Mouse (Mus musculus): ENCODE measurements around the gene Pax6. TPM values are rescaled to one million over a fixed set of nuclear protein-coding genes. Genes with fewer than 3 reads are reported as not detected.

Gene Pax6
- polyA plus RNA-seq, 1 experiment, result 63.3 TPM

- TF ChIP-seq CTCF (IDR thresholded peaks at IDR 0.05; ENCODE audit: borderline replicate concordance, extremely low read depth, insufficient read depth, insufficient read length), result no peak
- TF ChIP-seq POLR2A (IDR thresholded peaks at IDR 0.05; ENCODE audit: borderline replicate concordance, extremely low read depth, insufficient read depth, insufficient read length, poor library complexity, severe bottlenecking), result no peak
- DNase-seq (ENCODE audit: low read depth), result no peak
Measured at GRCm38 (mm10) chr2:105702586-105702985, 33.9 kb downstream of the Pax6 start.

GRCm38 (mm10) chr2:105705320-105705719 is 36.6 kb downstream of the Pax6 start:
- TF ChIP-seq CTCF (IDR thresholded peaks at IDR 0.05; ENCODE audit: borderline replicate concordance, extremely low read depth, insufficient read depth, insufficient read length), result no peak
- TF ChIP-seq POLR2A (IDR thresholded peaks at IDR 0.05; ENCODE audit: borderline replicate concordance, extremely low read depth, insufficient read depth, insufficient read length, poor library complexity, severe bottlenecking), result no peak
- DNase-seq (ENCODE audit: low read depth), result no peak

- TF ChIP-seq CTCF (IDR thresholded peaks at IDR 0.05; ENCODE audit: borderline replicate concordance, extremely low read depth, insufficient read depth, insufficient read length) (no peak), POLR2A (IDR thresholded peaks at IDR 0.05; ENCODE audit: borderline replicate concordance, extremely low read depth, insufficient read depth, insufficient read length, poor library complexity, severe bottlenecking) (no peak)
Measured at GRCm38 (mm10) chr2:105709126-105709525, 40.4 kb downstream of the Pax6 start.

GRCm38 (mm10) chr2:105710511-105710910 is 41.8 kb downstream of the Pax6 start:
- DNase-seq (ENCODE audit: low read depth), result no peak
- TF ChIP-seq CTCF (IDR thresholded peaks at IDR 0.05; ENCODE audit: borderline replicate concordance, extremely low read depth, insufficient read depth, insufficient read length) (no peak), POLR2A (IDR thresholded peaks at IDR 0.05; ENCODE audit: borderline replicate concordance, extremely low read depth, insufficient read depth, insufficient read length, poor library complexity, severe bottlenecking) (no peak)

More at GRCm38 (mm10) chr2:105709126-105709525, 40.4 kb downstream of the Pax6 start:
- no peak for DNase-seq (ENCODE audit: low read depth)

- DNase-seq (ENCODE audit: low read depth), result peak; percentile 77
- TF ChIP-seq POLR2A (IDR thresholded peaks at IDR 0.05; ENCODE audit: borderline replicate concordance, extremely low read depth, insufficient read depth, insufficient read length, poor library complexity, severe bottlenecking) (no peak), CTCF (IDR thresholded peaks at IDR 0.05; ENCODE audit: borderline replicate concordance, extremely low read depth, insufficient read depth, insufficient read length) (no peak)
Measured at GRCm38 (mm10) chr2:105715409-105716115, 46.9 kb downstream of the Pax6 start.

- DNase-seq (ENCODE audit: low read depth), result peak; percentile 61
- TF ChIP-seq POLR2A (IDR thresholded peaks at IDR 0.05; ENCODE audit: borderline replicate concordance, extremely low read depth, insufficient read depth, insufficient read length, poor library complexity, severe bottlenecking) (no peak), CTCF (IDR thresholded peaks at IDR 0.05; ENCODE audit: borderline replicate concordance, extremely low read depth, insufficient read depth, insufficient read length) (no peak)
Measured at GRCm38 (mm10) chr2:105726657-105727056, 58.0 kb downstream of the Pax6 start.

- TF ChIP-seq POLR2A (IDR thresholded peaks at IDR 0.05; ENCODE audit: borderline replicate concordance, extremely low read depth, insufficient read depth, insufficient read length, poor library complexity, severe bottlenecking) (no peak), CTCF (IDR thresholded peaks at IDR 0.05; ENCODE audit: borderline replicate concordance, extremely low read depth, insufficient read depth, insufficient read length) (no peak)
- peak; percentile 70 for DNase-seq (ENCODE audit: low read depth)
Measured at GRCm38 (mm10) chr2:105730704-105731103, 62.0 kb downstream of the Pax6 start.

- DNase-seq (ENCODE audit: low read depth), result no peak
Measured at GRCm38 (mm10) chr2:105736166-105736565, 67.5 kb downstream of the Pax6 start.

GRCm38 (mm10) chr2:105746896-105747295 is 78.2 kb downstream of the Pax6 start:
- no peak for DNase-seq (ENCODE audit: low read depth)
- no peak for TF ChIP-seq CTCF (IDR thresholded peaks at IDR 0.05; ENCODE audit: borderline replicate concordance, extremely low read depth, insufficient read depth, insufficient read length)
- no peak for TF ChIP-seq POLR2A (IDR thresholded peaks at IDR 0.05; ENCODE audit: borderline replicate concordance, extremely low read depth, insufficient read depth, insufficient read length, poor library complexity, severe bottlenecking)

More at GRCm38 (mm10) chr2:105736166-105736565, 67.5 kb downstream of the Pax6 start:
- TF ChIP-seq POLR2A (IDR thresholded peaks at IDR 0.05; ENCODE audit: borderline replicate concordance, extremely low read depth, insufficient read depth, insufficient read length, poor library complexity, severe bottlenecking) (no peak), CTCF (IDR thresholded peaks at IDR 0.05; ENCODE audit: borderline replicate concordance, extremely low read depth, insufficient read depth, insufficient read length) (no peak)

Other genes with a start within 250 kb of the Pax6 start
- 13.7 and 14.1 TPM in 2 replicates for gene Elp4, start 235.7 kb downstream of the Pax6 start, polyA plus RNA-seq (2012; rRNA removed)
- gene Immp1l, start 235.7 kb downstream of the Pax6 start, polyA plus RNA-seq (2012; rRNA removed), result 36.6 and 45.8 TPM in 2 replicates

All from brain, embryonic 14.5 days (tissue).